Mouse (Mus musculus) lung, adult 2 months (tissue): ENCODE measurements around the gene Abcd4. TPM values are rescaled to one million over a fixed set of nuclear protein-coding genes. Genes with fewer than 3 reads are reported as not detected.

ENCODE experiments used
- DNase-seq: peaks from one replicate; pipeline ENCODE4 v3.0.0; 2022
- H3K4me1 ChIP-seq: fragments of 200-500 bp; 2 replicates; pipeline ENCODE4 v1.6.1; 2011; ENCODE audit warnings: low read length; ENCODE audit not compliant: control insufficient read depth, insufficient read depth
- H3K4me3 ChIP-seq: fragments of 200-500 bp; replicated peaks from 2 replicates; pipeline ENCODE3; 2011; ENCODE audit warnings: low read depth, mild to moderate bottlenecking, control low read depth, low read length; ENCODE audit errors: extremely low read depth
- CTCF ChIP-seq: fragments of 200-500 bp; IDR thresholded peaks from 2 replicates; pipeline ENCODE4 v1.5.1; 2011; ENCODE audit warnings: mild to moderate bottlenecking, low read length, control low read depth; ENCODE audit not compliant: insufficient read depth
- POLR2A ChIP-seq: fragments of 200-500 bp; IDR thresholded peaks from 2 replicates; pipeline ENCODE4 v1.6.1; 2011; ENCODE audit warnings: low read depth, mild to moderate bottlenecking, control low read depth, low read length, borderline replicate concordance; ENCODE audit errors: extremely low read depth
- WGBS: fragments of 180-500 bp; shearing (Covaris S2); methylation state at CpG from one replicate; pipeline ENCODE4 v1.1.7; 2018; 5-methylcytosine and 5-hydroxymethylcytosine counted together
- polyA plus RNA-seq: library from polyadenylated mRNA; depleted of rRNA; stranded (reverse); fragments of >200 nt; gene quantifications from 2 replicates; pipeline ENCODE4 v1.2.3, GENCODE M21; 2012; rRNA removed

The Abcd4 gene
- 20.7 and 26.4 TPM in 2 replicates for polyA plus RNA-seq

DNA sequence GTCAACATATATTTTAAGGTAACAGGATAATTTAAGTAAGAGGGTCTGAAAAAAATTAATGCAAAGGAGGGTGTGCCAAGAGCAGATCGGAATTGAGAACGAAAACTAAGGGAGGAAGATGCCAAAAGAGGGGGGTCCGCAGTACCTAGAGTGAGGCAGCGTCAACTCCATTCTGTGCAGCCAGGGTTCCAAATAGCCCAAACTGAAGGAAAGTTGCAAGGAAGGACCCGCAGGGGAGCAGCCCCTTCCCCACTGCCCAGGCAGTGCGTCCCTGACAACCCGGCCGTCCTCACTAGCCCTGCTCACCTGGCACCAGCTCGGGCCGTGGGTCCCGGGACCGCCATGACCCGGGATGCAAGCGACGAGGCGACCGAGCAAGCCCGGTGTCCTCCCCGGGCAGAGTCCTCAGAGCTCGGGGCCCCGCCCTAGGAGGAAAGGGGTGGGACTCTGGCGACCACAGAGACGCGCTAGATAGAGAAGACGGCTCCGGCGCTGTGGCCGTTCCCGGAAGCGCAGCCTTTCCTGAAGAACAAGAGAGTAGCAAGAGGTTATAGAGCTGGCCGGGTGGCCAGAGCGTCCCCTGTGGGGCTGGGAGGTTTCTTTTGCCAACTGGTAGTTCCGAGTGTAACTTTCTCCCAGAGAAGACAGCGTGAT lies at the start of gene Abcd4:
TSS of gene Abcd4 (minus strand) at position 437 of the 654 bp plus-strand sequence.
- Histone ChIP-seq H3K4me3 (peak within 1 kb of the TSS; percentile 77), H3K4me1 (peaks cover 5% of the 10 kb centered on the region; the same call in 1 of the 2 replicates)
- TF ChIP-seq POLR2A (peak; percentile 83), CTCF (peak; percentile 52)
- WGBS = under 1% methylated on average over 34 of the region's 34 CpGs
- DNase-seq = peak; percentile 89

DNA sequence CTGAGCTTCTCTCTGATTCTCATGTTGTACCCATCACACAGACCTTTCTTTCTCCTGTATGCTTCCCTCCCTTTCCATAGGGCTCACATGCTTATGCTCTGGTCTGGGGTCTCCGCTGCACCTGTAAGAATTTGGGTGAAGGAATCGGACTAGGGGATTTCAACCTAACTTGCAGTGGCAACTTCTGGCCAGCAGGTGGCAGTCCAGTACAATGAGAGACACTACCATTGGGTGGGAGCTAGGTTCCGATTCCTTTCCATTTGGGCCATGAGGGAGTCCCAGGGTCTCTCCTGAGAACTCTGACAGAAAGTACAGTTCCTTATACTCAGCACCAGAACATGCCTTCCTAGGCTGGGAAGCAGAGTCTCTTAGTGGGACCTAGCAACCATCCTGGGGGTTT lies 36.7 kb upstream of the Abcd4 start:
- WGBS = 9% methylated on average over 3 of the region's 3 CpGs

DNA sequence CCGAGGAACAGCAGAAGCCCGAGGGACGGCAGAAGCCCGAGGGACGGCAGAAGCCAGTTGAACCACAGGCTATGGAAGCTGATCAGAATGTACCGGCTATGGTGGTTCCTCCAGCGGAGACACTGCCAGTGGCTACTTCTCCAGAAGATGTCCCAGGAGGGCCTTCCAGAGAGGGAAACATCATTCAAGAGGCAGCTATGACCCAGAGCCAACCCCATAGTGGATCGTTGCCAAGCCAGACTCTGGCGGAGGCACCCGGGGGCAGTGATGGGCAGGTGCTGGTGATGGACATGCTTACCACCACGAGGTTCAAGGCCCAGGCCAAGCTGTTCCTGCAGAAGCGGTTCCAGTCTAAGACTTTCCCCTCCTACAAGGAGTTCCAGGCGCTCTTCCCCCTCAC lies 33.0 kb upstream of the Abcd4 start:
- WGBS = 76% methylated on average over 13 of the region's 13 CpGs
- no peak for DNase-seq
- no peak for TF ChIP-seq CTCF
- no peak overlapping the region for H3K4me3 ChIP-seq
- H3K4me1 ChIP-seq = no peaks in the 10 kb centered on the region

More for the DNA sequence above, 36.7 kb upstream of the Abcd4 start:
- Histone ChIP-seq H3K4me1 (no peaks in the 10 kb centered on the region), H3K4me3 (no peak overlapping the region)
- no peak for TF ChIP-seq POLR2A
- TF ChIP-seq CTCF = peak; percentile 90
- DNase-seq = peak; percentile 63

DNA sequence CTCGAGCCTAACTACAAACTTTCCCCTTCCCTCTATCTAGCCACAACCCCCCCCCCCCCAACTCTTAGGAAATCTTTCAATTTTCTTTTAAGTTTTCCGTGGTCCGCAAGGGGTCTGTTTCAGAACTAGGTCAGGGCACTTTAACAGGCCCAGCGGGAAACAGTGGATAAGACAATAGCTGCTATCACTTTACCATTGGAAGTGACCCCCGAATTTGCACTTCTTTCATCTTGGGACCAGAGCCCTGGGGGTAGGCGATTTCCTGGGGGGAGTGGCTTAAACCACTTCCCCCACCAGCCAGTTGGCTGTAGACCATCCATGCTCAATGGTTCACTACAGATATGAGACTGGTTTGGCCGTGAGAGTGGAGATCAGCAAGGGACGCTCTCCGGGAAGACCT lies 23.4 kb upstream of the Abcd4 start, which contains the start of gene Vrtn:
TSS of gene Vrtn (plus strand) at position 366 of the 400 bp plus-strand sequence.
- H3K4me3 ChIP-seq = no peak within 1 kb of the TSS
- DNase-seq = no peak
- H3K4me1 ChIP-seq = no peaks in the 10 kb centered on the region
- TF ChIP-seq CTCF (no peak), POLR2A (no peak)
- WGBS = 15% methylated on average over 9 of the region's 9 CpGs

DNA sequence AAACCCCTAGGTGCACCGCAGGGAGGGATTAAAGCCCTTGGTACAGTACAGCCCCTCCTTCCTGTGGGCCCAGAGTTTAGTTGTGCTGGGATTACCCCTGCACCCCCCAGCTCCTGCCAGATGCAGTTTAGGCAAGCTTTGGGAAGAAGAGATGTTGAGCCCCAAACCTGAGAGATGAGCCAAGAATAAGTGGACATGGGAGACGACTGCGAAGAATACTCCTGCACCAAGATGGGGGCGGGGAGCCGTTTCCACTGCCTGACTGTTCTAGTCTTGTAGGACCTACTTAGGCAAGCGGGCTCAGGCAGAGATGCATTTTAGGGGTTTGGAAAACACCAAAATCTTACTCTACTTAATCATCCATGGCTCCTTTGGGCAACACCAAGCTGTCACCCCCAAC lies 23.0 kb upstream of the Abcd4 start:
- no peaks in the 10 kb centered on the region for H3K4me1 ChIP-seq
- TF ChIP-seq POLR2A = no peak
- no peak for TF ChIP-seq CTCF
- no peak overlapping the region for H3K4me3 ChIP-seq
- DNase-seq = no peak
- 22% methylated on average over 6 of the region's 6 CpGs for WGBS

DNA sequence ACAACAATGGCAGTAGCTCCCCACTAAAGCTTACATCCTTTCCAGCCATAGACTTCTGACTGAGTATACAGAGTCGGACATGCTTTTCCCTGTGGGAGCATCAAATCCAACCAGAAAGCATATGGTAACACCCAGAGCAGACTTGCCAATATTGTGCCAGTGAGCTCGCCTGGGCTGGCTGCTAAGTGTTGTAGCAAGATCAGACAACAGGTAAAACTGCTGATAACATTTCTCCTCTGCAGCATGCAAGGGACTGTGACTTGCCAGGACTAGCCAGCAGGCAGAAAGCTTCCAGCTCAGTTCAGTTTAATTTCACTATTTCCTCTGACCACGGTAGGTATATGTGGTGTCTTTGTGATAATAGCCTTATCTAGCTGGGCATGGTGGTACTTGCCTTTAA lies 14.7 kb upstream of the Abcd4 start:
- TF ChIP-seq POLR2A (no peak), CTCF (no peak)
- 66% methylated on average over 3 of the region's 3 CpGs for WGBS
- no peak for DNase-seq

DNA sequence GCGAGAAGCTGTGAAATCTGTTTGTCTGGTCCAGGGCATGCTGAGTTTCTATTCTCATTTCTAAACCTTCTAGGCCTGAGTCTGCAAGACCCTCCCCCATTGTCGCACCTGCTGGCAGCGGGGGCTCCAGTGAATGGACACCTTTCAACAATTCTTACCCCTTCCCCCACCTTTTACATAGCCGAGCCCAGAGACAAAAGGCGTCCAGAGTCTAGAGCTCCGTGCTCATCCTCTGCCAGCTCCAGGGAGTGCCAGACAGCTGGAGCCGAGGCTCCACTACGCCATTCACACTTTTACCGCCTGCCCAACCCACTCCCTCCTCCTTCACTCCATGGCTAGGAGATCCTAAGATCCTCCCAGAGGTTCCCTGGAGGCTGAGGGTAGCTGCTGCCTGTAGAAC lies 7.9 kb upstream of the Abcd4 start:
- WGBS = 8% methylated on average over 9 of the region's 9 CpGs
- no peaks in the 10 kb centered on the region for H3K4me1 ChIP-seq
- H3K4me3 ChIP-seq = no peak overlapping the region
- no peak for TF ChIP-seq CTCF
- no peak for TF ChIP-seq POLR2A
- no peak for DNase-seq

More for the DNA sequence above, 14.7 kb upstream of the Abcd4 start:
- H3K4me3 ChIP-seq = no peak overlapping the region
- H3K4me1 ChIP-seq = no peaks in the 10 kb centered on the region

DNA sequence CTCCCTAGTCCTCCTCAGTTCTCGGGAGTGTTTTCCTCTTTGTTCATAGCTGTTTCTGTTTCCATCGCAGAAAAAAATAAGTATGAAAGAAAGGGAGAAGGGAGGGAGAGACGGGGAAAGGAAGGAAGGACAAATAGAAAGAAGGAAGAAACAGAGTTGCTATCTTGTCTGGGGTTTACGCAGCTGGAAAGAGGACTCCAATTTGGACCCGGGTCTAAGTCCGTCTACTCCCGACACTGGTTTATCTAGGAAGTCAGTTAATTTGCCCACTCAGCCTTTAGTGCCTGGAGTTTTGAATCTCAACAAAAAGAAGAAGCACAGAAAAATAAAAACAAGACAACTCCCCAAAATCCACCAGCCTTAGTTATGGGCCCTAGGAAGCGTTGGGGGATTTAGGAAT lies 7.4 kb upstream of the Abcd4 start:
- no peak for TF ChIP-seq CTCF
- TF ChIP-seq POLR2A = no peak
- DNase-seq = no peak
- 31% methylated on average over 8 of the region's 8 CpGs for WGBS
- H3K4me1 ChIP-seq = no peaks in the 10 kb centered on the region
- H3K4me3 ChIP-seq = no peak overlapping the region

DNA sequence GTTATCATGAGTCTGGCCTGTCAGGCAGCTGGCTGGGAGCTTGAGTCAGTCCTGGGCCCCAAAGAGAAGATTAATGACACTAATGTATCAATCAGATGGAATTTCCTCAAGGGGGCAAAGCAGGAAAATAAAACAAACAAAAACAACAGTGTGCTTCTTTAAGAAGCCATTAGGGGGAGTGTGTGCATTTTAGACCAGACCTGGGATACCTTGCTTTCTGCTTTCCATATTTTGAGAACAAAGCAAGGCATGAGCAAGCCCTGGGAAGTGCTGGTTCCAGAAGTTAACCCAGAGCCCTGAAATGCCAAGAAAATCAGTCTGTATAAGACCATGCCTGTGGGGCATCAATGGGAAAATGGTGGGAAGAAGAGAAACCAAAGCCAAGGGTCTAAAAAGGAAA lies 3.8 kb upstream of the Abcd4 start:
- TF ChIP-seq POLR2A = no peak
- TF ChIP-seq CTCF = no peak
- no peak for DNase-seq
- Histone ChIP-seq H3K4me1 (no peaks in the 10 kb centered on the region), H3K4me3 (no peak overlapping the region)

DNA sequence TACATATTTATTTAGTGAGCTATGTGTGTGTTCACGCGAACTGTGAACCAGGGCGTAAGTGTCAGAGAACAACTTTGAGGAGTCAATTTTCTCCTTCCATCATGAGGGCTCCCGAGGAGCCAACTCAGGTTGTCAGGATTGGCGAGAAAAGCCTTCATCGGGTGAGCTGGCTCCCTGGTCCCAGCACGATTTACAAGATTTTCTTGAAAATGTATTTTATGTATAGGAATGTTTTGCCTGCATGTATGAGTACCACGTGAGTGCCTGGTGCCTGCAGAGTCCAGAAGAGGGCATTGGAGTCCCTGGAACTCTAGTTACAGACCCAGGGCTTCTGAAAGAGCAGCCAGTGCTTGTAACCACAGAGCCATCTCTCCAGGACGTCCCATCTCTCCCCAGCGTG lies 450 bp upstream of the Abcd4 start:
- peak; percentile 16 for DNase-seq
- WGBS = 5% methylated on average over 10 of the region's 10 CpGs
- Histone ChIP-seq H3K4me3 (peak overlapping the region; percentile 62), H3K4me1 (peaks cover 5% of the 10 kb centered on the region; the same call in 1 of the 2 replicates)
- TF ChIP-seq POLR2A (no peak), CTCF (no peak)

DNA sequence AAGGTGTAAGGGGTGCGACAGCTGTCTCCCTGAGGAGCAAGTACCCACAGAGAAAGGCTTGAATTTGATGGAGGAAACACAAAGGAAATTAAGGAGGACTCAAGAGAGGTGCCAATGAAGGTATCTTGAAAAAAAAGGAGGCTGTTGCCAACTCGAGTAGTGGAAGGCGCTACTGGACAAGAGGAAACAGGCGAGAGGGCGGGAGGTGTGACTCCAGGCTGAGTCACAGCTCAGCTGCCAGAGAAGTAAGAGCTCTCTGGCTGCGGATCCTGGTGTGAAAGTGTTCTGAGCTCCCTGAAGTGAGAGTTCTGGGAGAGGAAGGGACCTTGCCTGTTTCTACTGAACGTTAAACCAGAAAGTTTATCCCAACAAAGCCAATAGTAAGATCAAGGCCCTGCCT lies 2.7 kb downstream of the Abcd4 start:
- Histone ChIP-seq H3K4me1 (peaks cover 5% of the 10 kb centered on the region; the same call in 1 of the 2 replicates), H3K4me3 (no peak overlapping the region)
- 47% methylated on average over 7 of the region's 7 CpGs for WGBS
- peak; percentile 13 for DNase-seq
- TF ChIP-seq POLR2A (no peak), CTCF (no peak)

DNA sequence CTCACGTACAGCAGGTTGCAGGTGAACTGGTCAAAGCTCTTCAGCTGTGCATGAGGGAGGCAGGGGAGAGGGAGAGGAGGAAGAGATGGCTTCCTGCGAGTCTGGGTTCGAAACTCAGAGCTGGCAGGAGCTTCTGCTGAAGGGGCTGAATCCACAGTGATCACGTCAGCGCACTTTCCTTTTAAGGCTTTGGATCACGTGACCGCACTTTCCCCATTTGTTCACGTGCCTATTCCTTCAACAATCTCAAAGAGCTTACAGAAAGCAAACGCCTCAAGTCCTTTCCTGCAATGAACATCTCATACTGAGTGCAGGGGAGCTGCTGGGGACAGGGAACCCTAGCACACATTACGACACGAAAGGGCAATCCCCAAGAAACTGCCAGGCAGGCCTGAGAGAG lies 3.2 kb downstream of the Abcd4 start:
- Histone ChIP-seq H3K4me3 (no peak overlapping the region), H3K4me1 (peaks cover 5% of the 10 kb centered on the region; the same call in 1 of the 2 replicates)
- WGBS = 82% methylated on average over 11 of the region's 11 CpGs
- TF ChIP-seq POLR2A (no peak), CTCF (no peak)
- DNase-seq = no peak
